Mouse (Mus musculus) adrenal gland, adult (tissue): Measurements from ENCODE around the gene Mrpl27.
A peak's percentile ranks its signal among the peaks of the same experiment; 100 is the strongest.
"Not testable (repeated sequence)": the region's sequence is repeated elsewhere in the genome, so short reads cannot be mapped to it uniquely, and the experiment has no call there.

Experiments used
- DNase-seq, 2 experiments: peaks; one replicate each; pipeline ENCODE4 v3.0.0; 2022 to 2023; ENCODE audit warnings: low spot score in 1 of 2; ENCODE audit not compliant: inconsistent age in 2 of 2

Gene Mrpl27

DNA sequence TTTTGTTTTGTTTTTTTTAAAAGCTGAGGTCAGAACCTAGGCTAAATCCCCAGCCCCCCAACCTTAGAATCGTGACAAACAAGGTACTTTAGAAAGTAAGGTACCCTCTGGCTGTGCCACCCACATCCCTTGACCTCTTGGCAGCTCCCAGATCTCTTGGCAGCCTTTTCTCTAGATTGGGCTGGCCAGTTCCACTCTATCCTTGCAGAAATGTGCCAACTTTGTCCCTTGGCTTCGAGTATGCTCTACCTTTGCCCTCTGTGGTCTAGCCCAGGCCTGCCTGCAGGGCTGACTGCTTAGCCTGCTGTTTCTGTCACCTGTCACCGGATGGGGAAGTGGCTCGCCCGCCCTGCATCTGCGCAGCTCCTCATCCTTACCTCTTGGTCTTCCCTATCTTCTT lies 11.7 kb downstream of the Mrpl27 start:
- DNase-seq: no peak

DNA sequence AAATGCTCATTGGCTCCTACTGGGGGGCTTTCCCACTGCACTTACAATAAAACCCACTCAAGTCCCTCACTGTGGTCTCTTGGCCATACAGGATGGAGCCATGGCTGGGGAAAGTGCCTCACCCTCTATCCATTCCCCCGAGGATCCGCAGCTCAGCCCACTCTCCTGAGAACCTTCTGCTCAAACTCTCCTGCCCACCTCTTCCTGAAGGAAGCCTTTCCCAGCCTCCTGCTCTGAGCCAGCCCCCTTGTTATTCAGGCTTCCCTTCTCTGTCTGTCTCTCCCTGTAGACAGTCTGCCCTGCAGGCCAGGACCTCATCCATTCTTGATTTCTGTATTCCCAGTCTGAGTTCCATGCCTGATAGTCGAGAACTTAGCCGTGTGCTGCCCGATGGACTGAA lies 21.4 kb downstream of the Mrpl27 start:
- no peak for DNase-seq

DNA sequence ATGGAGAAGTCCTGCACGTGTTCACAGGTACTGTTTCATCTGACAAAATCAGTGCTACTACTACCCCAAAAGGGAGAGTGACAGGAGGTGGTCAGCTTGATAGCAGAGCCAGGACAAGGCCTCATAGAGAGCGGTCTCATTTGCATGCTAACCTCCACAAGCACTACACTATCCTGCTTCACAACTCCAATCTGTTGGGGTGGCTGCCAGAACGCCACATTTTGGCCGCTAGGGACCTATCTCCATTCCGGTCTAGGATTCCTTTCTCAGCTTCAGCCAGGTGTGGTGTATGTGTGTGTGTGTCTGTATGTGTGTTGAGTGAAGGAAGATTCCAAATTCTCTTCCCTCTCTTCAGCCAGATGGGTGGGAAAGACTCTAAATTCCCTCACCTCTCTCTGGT lies 21.9 kb downstream of the Mrpl27 start:
- DNase-seq: no peak

DNA sequence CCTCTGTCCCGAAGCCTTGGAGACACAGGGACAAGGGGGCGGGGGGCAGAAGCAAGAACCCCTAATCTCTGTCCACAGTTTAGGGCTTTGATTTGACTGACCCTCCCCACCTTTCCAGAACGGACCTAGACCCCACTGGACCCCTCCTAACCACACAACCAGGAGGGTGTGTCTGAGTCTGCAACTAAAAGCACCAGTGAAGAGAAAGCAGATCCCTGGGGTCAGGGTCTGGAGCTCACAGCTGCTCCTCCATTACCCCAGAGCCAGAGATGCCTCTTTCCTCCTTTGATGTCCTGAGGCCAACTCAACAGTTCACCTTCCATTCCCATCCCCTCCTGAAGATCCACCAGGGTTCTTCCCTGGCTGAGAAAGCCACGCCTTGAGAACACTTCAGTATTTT lies 22.7 kb downstream of the Mrpl27 start:
- DNase-seq: peak in 1 of 2 experiments; percentile 37

DNA sequence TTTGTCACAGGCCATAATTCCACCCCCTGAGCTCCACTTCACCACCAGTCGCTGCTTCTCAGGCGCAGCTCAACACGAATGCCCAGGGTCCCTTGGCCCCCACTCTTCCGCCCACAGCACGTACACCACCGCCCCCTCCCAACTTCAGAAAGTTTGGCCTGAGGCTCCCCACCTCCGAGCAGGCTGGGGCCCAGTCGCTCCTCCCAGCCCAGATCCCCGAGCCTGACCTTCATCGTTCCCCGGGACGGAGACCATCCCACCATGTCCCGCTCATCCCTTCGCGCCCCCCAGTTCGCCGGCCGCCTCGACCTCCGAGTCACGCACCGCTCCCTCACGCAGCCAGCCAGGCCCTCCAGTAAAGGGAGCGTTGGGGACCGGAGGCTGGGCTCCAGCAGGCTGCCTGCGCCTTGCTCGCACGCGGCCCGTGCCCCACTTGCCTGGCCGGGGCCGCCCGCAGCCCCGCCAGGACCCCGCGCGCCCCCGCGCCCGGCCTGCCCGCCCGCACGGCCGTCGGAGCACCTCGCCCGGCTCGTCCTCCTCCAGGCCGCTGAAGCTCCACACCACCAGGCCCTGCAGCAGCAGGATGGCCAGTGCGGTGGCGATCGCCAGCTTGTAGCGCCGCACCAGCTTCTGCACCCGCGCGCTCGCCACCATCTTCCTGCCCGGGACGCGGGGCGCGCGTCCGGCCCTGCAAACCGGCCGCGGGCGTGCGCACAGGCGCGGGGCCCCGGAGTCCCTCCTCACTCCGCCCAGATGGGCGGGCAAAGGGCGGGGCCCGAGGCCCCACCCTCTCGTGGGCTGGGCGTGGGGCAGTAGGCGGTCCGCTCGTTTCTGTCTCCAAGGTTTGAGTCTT lies 23.4 kb downstream of the Mrpl27 start, which contains the start of gene Xylt2:
TSS of gene Xylt2 (minus strand) at position 762 of the 853 bp plus-strand sequence.
- peak; percentile 95 to 97 for DNase-seq

DNA sequence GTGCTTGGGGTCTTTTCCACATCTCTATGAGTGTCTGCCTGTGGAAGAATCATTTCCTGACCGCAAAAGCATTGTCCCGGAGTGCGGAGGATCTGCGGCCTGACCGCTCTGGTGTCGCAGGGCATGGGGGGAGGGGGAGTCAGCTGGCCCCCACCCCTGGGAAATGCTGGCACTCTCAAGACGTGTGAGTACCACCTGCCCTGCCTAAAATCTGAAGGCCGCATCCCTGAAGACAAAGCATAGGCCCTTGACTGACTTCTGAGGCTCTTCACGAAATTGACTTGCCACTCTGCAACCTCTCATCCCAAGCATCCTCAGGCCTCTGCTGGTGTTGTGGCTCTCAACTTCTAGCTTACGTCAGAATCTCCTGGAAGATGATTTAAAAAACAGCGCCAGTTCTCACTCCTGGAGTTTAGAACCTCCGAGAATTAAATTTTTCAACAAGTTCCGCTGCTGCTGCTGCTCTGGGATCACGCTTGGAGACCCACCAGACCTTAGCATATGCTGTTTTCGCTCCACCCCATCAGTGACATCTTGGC lies 24.1 kb downstream of the Mrpl27 start:
- DNase-seq: no peak

DNA sequence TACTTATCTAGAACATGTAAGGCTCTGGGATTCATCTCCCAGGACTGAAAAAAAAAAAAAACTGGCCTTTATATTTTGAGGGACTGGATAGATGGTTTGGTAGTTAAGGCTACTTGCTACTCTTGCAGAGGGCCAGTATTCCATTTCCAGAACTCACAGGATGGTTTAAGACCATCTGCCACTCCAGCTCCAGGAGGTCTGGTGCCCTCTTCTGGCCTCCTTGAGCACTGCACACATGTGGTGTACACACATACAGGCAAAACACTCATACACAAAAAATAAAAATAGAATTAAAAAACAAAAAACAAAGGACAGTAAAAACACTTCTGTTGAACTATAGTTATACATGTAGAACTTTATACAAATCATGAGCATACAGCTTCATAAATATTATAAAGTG lies 27.1 kb downstream of the Mrpl27 start:
- DNase-seq: no peak

DNA sequence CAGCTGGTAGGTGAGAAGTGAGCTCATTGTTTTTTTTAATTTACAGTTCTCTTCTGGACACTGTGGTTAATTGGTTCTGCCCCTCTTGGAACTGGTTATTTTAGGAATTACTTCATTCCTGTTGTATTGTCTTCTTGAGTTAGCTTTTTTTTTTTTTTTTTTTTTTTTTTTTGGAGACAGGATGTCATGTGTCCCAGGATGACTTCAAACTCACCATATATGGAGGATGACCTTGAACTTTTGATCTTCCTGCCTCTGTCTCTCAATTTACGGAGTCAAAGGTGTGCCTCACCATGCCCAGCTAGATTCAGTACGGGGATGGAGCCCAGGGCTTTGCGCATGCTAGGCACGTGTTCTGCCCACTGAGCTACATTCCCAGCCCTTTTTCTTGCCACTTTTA lies 28.1 kb downstream of the Mrpl27 start:
- DNase-seq: no peak

DNA sequence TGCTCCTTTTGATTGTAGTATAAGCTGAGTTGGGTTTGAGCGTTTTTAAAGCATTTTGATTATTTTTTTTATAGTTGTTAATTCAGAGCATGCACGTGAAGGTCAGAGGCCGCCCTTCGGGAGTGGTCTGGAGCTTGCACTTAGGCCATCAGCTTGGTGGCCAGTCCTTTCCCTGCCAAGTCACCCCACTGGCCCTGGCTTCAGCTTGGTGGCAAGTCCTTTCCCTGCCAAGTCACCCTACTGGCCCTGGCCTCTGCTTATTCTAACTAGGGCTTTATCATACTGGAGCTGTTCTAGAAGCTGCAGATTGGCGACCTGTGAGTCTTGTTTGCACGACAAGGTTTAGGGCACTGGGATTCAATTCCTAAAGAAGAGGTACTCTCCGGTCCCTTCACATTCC lies 28.9 kb downstream of the Mrpl27 start:
- DNase-seq: no peak

DNA sequence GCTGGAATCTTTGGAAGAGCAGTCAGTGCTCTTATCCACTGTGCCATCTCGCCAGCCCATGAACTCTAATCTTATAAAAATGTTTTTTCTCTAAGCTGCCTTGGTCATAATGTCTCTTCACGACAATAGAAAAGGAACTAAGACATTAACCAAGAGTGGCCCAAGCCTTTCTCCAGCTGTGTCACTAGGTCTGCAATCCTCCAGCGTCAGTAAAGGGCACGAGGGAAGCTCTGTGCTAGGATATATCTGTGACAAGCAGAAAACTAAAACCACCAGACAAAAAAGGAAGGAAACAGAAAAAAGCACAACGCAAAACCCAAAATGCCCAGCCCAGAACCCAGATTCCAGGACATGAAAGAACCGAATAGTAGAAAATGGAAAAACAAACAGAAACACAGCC lies 33.6 kb downstream of the Mrpl27 start:
- DNase-seq: no peak

DNA sequence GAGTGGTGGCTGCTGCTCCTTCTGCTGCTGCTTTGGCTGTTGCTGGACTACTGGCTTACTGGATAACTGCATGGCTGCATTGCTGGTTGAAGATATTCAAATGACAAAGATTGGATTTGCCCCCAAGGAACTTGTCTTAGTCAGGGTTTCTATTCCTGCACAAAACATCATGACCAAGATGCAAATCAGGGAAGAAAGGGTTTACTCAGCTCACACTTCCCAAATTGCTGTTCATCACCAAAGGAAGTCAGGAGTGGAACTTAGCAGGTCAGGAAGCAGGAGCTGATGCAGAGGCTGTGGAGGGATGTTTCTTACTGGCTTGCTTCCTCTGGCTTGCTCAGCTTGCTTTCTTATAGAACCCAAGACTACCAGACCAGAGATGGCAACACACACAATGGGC lies 38.9 kb downstream of the Mrpl27 start:
- DNase-seq: not testable (repeated sequence)

DNA sequence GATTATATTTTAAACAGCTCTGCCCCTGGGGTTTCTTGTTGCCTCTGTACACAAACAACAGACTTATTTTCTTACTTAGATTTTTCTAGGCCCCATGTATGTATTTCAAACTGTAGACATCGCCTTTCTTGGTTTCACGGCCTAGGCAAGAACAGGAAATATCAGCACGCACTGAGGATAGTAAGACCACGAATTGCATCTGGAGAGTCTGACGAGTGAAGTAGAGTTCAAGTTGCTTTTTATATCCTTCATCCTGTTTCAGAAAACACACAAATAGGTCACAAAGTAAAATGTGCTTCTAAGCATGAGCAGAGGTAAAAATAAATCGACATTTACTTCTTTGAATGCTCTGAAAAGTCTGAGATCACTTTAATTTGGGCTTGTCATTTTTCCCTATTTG lies 41.9 kb downstream of the Mrpl27 start:
- DNase-seq: no peak

DNA sequence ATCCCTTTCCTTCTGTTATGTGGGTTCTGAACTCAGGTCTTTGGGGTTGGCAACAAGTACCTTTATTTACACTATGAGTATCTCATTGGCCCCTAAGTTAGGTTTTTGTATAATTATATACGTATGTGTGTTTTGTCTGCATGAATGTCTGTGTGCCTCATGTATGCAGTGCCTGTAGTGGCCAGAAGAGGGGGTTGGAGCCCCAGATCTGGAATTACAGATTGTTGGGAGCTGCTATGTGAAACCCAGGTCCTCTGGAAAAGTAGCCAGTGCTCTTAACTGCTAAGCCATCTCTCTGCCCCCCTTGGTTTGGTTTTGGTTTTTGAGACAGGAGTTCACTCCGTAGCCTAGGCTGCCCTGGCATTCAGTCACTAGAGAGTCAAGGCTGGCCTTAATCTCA lies 43.6 kb downstream of the Mrpl27 start:
- no peak for DNase-seq

DNA sequence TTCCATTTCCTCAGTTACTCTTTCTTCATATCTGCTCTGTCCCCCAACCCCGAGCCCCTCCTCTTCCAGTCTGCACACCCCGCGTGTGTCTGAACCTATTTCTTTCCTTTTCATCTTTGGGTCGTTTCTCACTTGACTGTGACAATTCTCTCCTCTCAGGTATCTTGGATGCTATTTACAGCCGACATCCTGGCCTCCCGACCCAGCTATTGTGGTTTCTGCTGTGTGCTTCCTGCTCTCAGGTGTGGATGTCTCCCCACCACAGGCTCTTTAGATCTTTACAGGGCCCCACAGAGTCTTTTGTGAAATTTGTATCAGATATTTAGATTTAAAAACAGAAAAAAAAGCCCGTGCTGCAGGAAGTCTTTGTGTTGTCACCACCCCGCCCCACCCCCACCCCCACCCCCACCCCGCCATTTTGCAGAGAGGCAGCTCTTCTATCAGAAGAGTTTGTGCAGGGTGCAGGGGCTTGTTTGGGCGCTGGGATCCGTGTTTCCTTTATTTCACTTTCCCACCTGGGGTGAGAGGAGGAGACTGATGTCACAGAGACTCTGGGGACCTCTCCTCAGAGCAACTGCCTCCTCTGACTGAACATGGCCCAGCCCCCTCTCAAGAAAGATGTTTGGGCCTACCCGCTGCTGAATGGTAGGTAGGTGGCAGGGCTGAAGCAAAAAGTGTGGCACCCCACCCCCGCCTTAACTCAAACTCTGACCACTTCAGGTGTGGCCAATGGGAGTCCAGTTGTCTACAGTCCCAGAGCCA lies 44.3 kb downstream of the Mrpl27 start:
- no peak for DNase-seq

DNA sequence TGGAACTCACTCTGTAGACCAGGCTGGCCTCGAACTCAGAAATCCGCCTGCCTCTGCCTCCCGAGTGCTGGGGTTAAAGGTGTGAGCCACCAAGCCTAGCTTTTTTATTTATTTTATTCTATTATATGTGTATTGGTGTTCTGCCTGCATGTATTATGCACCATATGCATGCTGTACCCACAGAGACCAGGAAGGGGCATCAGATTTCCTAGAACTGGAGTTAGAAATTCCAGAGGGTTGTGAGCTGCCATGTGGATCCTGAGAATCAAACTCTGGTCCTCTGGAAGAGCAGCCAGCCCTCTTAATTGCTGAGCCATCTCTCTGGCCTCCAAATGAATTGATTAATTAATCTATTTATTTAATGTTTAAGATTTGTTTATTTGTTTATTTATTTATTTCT lies 45.8 kb downstream of the Mrpl27 start:
- DNase-seq: no peak

DNA sequence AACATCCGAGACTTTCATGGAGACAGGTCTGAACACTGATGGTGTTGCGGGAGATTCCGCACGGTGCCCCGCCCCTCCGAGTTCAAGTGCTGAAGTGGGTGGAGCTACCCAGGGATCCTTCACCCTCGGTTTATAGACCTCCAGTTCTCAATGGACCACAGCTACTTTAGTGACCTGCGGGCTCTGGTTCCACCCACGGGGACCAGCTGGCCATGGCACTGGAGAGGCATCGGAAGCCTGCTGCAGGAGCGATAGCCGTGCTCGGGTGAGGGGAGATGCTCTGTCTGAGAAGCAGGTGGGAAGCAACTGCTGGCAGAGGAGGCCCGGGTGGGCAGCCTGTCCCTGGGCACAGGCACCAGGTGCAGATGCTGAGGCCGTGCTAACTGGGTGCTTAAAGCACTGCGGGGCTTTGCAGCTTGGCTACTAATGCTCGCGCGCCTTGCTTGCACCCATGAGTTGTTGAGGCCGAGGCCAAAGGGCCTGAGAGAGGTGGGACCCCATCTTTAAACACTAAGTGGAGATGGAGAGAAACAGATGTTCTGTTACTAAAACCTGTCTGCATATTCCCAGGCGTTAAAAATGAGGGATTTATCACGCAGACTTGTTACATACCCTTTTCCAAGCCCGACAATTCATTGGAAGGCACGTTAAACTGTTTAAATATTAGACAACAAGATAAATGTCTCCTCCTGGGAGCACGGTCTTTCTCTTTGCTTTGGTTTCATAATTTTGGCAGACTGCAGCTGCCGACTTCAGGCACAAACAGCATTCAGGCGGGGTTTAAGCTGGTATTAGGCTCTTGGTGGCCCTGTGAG lies 48.0 kb downstream of the Mrpl27 start:
- DNase-seq: no peak

DNA sequence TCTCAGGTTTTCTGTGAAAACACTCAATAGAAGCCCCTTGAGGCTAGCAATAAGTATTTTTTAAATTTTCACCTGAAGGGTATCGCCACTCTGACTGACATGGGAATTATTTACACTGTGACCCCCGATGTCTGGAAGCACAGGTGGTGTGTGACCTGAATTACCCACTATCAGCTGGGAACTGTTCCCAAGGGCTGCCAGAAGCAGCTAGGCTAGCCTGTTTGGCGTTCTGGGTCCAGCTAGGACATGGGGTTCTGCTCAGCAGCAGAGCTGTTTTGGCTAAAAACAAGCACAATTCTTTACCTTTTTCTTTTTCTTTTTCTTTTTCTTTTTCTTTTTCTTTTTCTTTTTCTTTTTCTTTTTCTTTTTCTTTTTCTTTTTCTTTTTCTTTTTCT lies 48.6 kb downstream of the Mrpl27 start:
- DNase-seq: no peak

DNA sequence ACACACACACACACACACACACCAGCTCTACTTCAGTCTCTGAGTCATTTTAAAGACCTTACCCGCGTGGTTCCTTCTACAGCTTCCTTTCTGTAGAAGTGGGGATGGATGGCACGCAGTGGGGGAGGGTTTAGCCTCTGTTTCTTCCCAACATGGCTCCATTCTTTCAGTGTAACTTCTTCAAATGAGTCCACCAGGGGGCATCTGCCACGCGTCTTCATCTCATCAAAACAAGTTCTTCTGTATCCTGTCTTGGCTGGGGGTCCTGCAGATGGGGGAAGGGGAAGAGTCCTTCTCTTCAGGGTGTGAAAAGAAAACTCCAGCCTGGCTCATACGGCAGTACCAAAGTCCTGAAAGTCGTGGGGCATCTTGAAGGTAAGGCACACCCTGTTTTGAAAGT lies 50.5 kb downstream of the Mrpl27 start:
- no peak for DNase-seq

DNA sequence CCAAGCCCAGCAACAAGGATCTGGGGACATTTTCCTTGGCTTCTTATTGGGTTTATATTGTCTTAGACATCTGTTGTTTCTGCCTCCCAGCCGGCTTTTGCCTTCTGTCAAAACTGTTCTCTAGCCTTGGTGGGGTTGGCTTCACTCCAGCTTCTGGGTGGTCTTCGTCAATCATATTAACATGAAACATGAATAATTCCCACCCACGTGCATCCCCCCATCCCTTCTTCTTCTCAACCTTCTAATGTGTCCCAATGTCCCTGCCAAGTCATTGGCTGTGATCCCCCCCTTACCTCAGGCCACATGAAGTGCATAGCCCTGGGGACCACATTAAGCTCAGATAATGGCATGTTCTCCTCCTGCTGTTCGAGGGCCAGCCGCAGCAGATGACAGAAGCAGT lies 50.9 kb downstream of the Mrpl27 start, which contains the start of gene Gm11541:
TSS of gene Gm11541 (minus strand) at position 28 of the 400 bp plus-strand sequence.
- DNase-seq: no peak
